Mouse (Mus musculus) olfactory bulb, adult 2 months (tissue): ENCODE data around the gene Shisa6. TPM values are rescaled to one million over a fixed set of nuclear protein-coding genes. Genes with fewer than 3 reads are reported as not detected.

Experiments used
- H3K27ac ChIP-seq: fragments of 200-500 bp; 2 replicates; pipeline ENCODE4 v1.5.1; 2012; ENCODE audit warnings: low read depth, low read length; ENCODE audit not compliant: insufficient read depth
- H3K4me1 ChIP-seq: fragments of 200-500 bp; 2 replicates; pipeline ENCODE4 v1.6.1; 2012; ENCODE audit warnings: low read length; ENCODE audit not compliant: control insufficient read depth, insufficient read depth
- H3K4me3 ChIP-seq: fragments of 200-500 bp; 2 replicates; pipeline ENCODE4 v1.5.1; 2012; ENCODE audit warnings: mild to moderate bottlenecking, low read depth, low read length, moderate library complexity; ENCODE audit not compliant: insufficient read depth
- CTCF ChIP-seq: fragments of 200-500 bp; IDR thresholded peaks from 2 replicates; pipeline ENCODE4 v1.5.1; 2012; ENCODE audit warnings: low read depth, mild to moderate bottlenecking, low read length, moderate library complexity; ENCODE audit not compliant: insufficient read depth
- POLR2A ChIP-seq: fragments of 200-500 bp; IDR thresholded peaks from 2 replicates; pipeline ENCODE4 v1.6.1; 2012; ENCODE audit warnings: mild to moderate bottlenecking, low read depth, low read length, moderate library complexity; ENCODE audit not compliant: insufficient read depth
- WGBS: fragments of 180-500 bp; shearing (Covaris S2); methylation state at CpG from one replicate; pipeline ENCODE4 v1.1.7; 2018; 5-methylcytosine and 5-hydroxymethylcytosine counted together
- polyA plus RNA-seq: library from polyadenylated mRNA; stranded (reverse); fragments of >200 nt; gene quantifications from 2 replicates; pipeline ENCODE4 v1.2.4, GENCODE M21; 2012; ENCODE audit warnings: low replicate concordance; ENCODE audit not compliant: missing spikeins, insufficient read depth, insufficient read length

The Shisa6 gene
- polyA plus RNA-seq, 1 experiment: not detected

DNA sequence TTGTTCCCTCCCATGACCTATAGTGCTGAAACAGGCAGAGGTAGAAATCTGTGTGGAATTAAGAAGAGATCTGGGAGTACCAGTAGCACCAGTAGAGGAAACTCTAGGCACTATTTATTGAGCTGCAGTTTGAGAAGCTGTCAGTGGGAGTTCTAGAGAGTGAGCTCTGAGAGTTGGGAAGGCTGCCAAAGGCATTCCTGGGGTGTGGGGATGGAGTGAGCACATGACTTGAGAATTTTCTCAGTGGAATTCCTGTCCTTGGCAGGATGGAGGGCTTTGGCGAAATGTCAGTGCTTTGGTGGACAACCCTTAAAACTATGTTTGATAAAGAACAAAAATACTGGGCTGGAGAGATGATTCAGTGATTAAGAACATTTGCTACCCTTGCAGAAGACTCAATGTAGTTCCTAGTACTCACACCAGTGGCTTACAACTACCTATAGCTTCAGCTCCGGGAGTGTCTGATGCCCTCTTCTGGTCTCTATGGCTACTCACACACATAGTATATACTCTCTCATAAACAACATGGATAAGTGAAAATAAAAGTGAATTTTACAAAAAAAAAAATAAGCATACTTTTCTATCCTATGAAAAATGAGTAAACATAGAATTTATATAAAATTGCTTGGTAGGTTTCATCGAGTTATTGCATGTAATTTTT is 337.0 kb downstream of the Shisa6 start:
- Histone ChIP-seq H3K4me3 (no peak overlapping the region), H3K27ac (no peak overlapping the region), H3K4me1 (no peaks in the 10 kb centered on the region)
- TF ChIP-seq CTCF: no peak
- WGBS: 78% methylated on average over 3 of the region's 3 CpGs

- TF ChIP-seq CTCF (no peak), POLR2A (no peak)
- no peak overlapping the region for H3K4me3 ChIP-seq
- no peak overlapping the region for H3K27ac ChIP-seq
- WGBS: 76% methylated on average over 2 of the region's 2 CpGs
- no peaks in the 10 kb centered on the region for H3K4me1 ChIP-seq
These were observed 337.6 kb downstream of the Shisa6 start for GRCm38 (mm10) chr11:66188146-66188545.

DNA sequence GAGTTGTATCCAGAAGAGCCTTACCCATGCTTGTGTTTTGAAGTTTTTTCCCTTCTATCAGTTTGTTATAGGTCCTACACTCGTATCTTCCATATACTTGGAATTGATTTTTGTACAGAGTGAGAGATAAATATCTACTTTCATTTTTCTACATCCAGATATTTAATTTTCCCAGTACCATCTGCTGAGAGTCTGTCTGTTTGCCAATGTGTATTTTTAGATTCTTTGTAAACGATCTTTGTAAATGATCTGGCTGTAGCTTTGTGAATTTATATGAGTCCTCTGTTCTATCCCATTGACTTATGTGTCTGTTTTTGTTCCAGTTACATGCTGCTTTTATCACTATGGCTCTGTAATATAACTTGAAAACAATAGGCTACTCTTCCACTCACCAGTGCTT is 348.0 kb downstream of the Shisa6 start:
- Histone ChIP-seq H3K4me3 (no peak overlapping the region), H3K27ac (no peak overlapping the region), H3K4me1 (no peaks in the 10 kb centered on the region)
- WGBS: 33% methylated on average over 2 of the region's 2 CpGs
- TF ChIP-seq CTCF (no peak), POLR2A (no peak)

DNA sequence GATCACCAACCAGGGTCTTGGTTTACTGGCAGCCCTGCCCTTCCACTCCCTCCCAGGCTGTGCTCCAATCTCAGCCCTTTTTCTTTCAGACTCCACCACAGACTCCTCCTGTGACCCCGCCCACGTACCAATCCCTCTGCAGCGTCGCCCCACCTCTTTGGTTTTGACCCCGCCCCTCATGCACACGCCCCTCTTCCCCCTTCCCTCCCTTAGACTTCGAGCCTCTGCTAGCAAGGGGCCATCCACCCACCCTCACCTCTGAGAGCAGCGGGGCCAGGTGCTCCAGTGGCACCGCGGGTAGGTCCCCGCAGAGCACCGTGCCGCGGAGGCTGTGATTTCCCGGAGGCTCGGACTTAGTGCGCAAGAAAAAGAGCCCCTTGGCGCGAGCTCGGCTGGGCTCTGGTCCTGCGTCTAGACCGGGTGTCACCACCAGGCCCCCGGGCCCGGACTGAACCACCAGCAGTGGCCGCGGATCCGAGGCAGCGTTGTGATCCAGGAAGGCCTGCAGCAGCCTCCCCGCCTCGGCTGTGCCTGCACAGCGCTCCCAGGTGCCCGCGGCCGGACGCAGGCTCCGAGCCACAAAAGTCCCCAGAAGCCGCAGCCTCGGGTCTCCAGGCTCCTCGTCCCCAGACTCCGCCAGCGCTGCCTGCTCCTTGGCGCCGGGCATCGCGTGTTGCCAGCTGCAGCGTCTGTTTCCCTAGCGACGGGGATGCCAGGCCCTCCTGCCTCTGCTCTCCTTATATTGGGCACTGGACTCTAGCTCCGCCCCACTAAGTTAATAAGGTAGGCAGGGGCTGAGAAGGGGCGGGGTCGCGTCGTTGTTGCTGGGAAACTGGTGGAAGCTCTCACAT is 357.7 kb downstream of the Shisa6 start, which contains the start of gene Dnah9:
Dnah9 (minus strand) TSS at position 751 of the 851 bp plus-strand sequence.
- TF ChIP-seq CTCF: no peak
- TF ChIP-seq POLR2A: no peak
- Histone ChIP-seq H3K4me3 (peak within 1 kb of the TSS; percentile 51), H3K4me1 (peaks cover 5% of the 10 kb centered on the region), H3K27ac (no peak within 1 kb of the TSS)
- WGBS: under 1% methylated on average over 53 of the region's 53 CpGs

DNA sequence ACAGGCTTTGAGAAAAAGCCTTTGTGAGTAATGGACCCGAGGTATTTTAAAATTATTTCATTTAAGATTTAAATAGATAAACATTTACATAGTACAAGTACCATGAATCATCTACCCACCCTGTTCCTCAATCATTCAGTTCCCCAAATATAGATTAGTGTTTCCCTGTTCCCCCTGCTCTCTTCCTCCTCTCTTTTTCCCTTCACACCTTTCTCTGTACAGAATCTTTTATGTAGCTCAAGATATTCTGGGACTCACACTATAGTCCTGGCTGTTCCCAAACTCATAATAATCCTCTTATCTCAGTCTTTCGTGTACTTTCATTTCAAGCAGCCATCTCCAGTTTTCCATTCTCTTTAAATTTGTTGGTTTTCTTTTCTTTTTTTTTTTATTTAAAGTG is 361.7 kb downstream of the Shisa6 start:
- Histone ChIP-seq H3K27ac (no peak overlapping the region), H3K4me3 (no peak overlapping the region), H3K4me1 (peaks cover 5% of the 10 kb centered on the region)
- WGBS: 89% methylated on average over 2 of the region's 2 CpGs
- no peak for TF ChIP-seq CTCF
- TF ChIP-seq POLR2A: no peak
